Comparison of ENCODE assay signal across 34 mouse cellular contexts in genomic region chr5:128414056-128414455, GRCm38 (mm10). TPM values are rescaled to one million over a fixed set of nuclear protein-coding genes. Genes with fewer than 3 reads are reported as not detected.
"Had no signal": no experiment of that assay in that cellular context is flagged by ENCODE, and none has a peak within 500 bp of the region (broad histone marks: within the 10 kb centered on the region; RNA-seq: fewer than 3 reads in every experiment).

No protein-coding gene starts in this region.

- H3K36me3 ChIP-seq: heart, embryonic 13.5 days; heart, embryonic 15.5 days; hindbrain, embryonic 10.5 days; hindbrain, embryonic 12.5 days; hindbrain, embryonic 13.5 days; hindbrain, embryonic 15.5 days; intestine, embryonic 15.5 days; kidney, embryonic 15.5 days had no signal

- H3K9ac ChIP-seq: heart, embryonic 13.5 days; heart, embryonic 15.5 days; hindbrain, embryonic 12.5 days; hindbrain, embryonic 13.5 days; hindbrain, embryonic 14.5 days; hindbrain, embryonic 15.5 days; intestine, embryonic 15.5 days; kidney, embryonic 15.5 days had no signal

- H3K4me3 ChIP-seq: heart, embryonic 13.5 days; heart, embryonic 15.5 days; hindbrain, embryonic 10.5 days; hindbrain, embryonic 12.5 days; hindbrain, embryonic 13.5 days; hindbrain, embryonic 15.5 days; intestine, embryonic 15.5 days; kidney, embryonic 15.5 days; layer of hippocampus, adult 2 months; left cerebral cortex, adult 2 months had no signal

- H3K9me3 ChIP-seq: heart, embryonic 13.5 days; heart, embryonic 15.5 days; hindbrain, embryonic 10.5 days; hindbrain, embryonic 12.5 days; hindbrain, embryonic 13.5 days; hindbrain, embryonic 15.5 days; intestine, embryonic 15.5 days; kidney, embryonic 15.5 days had no signal

- H3K4me2 ChIP-seq: heart, embryonic 13.5 days; heart, embryonic 15.5 days; hindbrain, embryonic 12.5 days; hindbrain, embryonic 13.5 days; hindbrain, embryonic 14.5 days; hindbrain, embryonic 15.5 days; intestine, embryonic 15.5 days; kidney, embryonic 15.5 days had no signal

- H3K27ac ChIP-seq: heart, embryonic 13.5 days; heart, embryonic 15.5 days; hindbrain, embryonic 10.5 days; hindbrain, embryonic 12.5 days; hindbrain, embryonic 13.5 days; hindbrain, embryonic 14.5 days; hindbrain, embryonic 15.5 days; hindbrain, postnatal 0 days; intestine, embryonic 15.5 days; kidney, embryonic 15.5 days; kidney, postnatal 0 days; layer of hippocampus, adult 2 months; left cerebral cortex, adult 2 months had no signal

- ATAC-seq: hindbrain, embryonic 16.5 days; hindbrain, postnatal 0 days; inflammation-experienced regulatory T-cells, adult 6 months; intestine, embryonic 15.5 days; intestine, embryonic 16.5 days; intestine, postnatal 0 days had no signal

- H3K27me3 ChIP-seq: heart, embryonic 13.5 days; heart, embryonic 15.5 days; hindbrain, embryonic 12.5 days; hindbrain, embryonic 13.5 days; hindbrain, embryonic 15.5 days; intestine, embryonic 15.5 days had no signal

- H3K4me1 ChIP-seq: heart, embryonic 13.5 days; heart, embryonic 15.5 days; hindbrain, embryonic 12.5 days; hindbrain, embryonic 13.5 days; intestine, embryonic 15.5 days had no signal

- DNase-seq: heart, postnatal 10 days; heart, postnatal 14 days; heart, postnatal 36 days; heart, postnatal 4 days; kidney, adult 11 months; kidney, adult 18-20 months; kidney, adult 2 months; kidney, adult 8-10 months; kidney, adult 9 months; kidney, postnatal 10 days; kidney, postnatal 14 days; kidney, postnatal 25 days; kidney, postnatal 36 days; kidney, postnatal 4 days; layer of hippocampus, adult 9-11 months; layer of hippocampus, postnatal 36 days had no signal

RNA-seq across cellular contexts. Expression of gene Tmem132d, which starts 18.8 kb away (rescaled TPM):
- total RNA-seq: hematopoietic stem cell, adult 5-6 weeks had no signal
- polyA plus RNA-seq: inflammation-experienced regulatory T-cells, adult 6 months; intestine, embryonic 16.5 days; intestine, postnatal 0 days; kidney, adult 2 months had no signal
